Mouse (Mus musculus): ENCODE measurements around the gene Kif23.

The Kif23 gene

GRCm38 (mm10) chr9:61905576-61905975, 41.0 kb downstream of the Kif23 start:
- no peak for DNase-seq (ENCODE audit: low spot score)

- no peak for DNase-seq (ENCODE audit: low spot score)
These were observed 42.4 kb downstream of the Kif23 start for GRCm38 (mm10) chr9:61904201-61904600.

GRCm38 (mm10) chr9:61902445-61902844, 44.1 kb downstream of the Kif23 start:
- DNase-seq (ENCODE audit: low spot score), result no peak

GRCm38 (mm10) chr9:61901574-61901973, 45.0 kb downstream of the Kif23 start:
- no peak for DNase-seq (ENCODE audit: low spot score)

- peak; percentile 52 for DNase-seq (ENCODE audit: low spot score)
These were observed 46.8 kb downstream of the Kif23 start for GRCm38 (mm10) chr9:61899804-61900203.

GRCm38 (mm10) chr9:61898401-61898800, 48.2 kb downstream of the Kif23 start:
- peak; percentile 70 for DNase-seq (ENCODE audit: low spot score)

GRCm38 (mm10) chr9:61895014-61895413, 51.6 kb downstream of the Kif23 start:
- no peak for DNase-seq (ENCODE audit: low spot score)

GRCm38 (mm10) chr9:61889855-61890254, 56.7 kb downstream of the Kif23 start:
- no peak for DNase-seq (ENCODE audit: low spot score)

GRCm38 (mm10) chr9:61887661-61888379, 58.8 kb downstream of the Kif23 start:
- no peak for DNase-seq (ENCODE audit: low spot score)

GRCm38 (mm10) chr9:61885964-61886363, 60.6 kb downstream of the Kif23 start:
- DNase-seq (ENCODE audit: low spot score), result no peak

GRCm38 (mm10) chr9:61884936-61885335, 61.6 kb downstream of the Kif23 start:
- no peak for DNase-seq (ENCODE audit: low spot score)

GRCm38 (mm10) chr9:61884375-61884774, 62.2 kb downstream of the Kif23 start:
- no peak for DNase-seq (ENCODE audit: low spot score)

- no peak for DNase-seq (ENCODE audit: low spot score)
These were observed 64.4 kb downstream of the Kif23 start for GRCm38 (mm10) chr9:61882179-61882578.

GRCm38 (mm10) chr9:61878889-61879288, 67.7 kb downstream of the Kif23 start:
- DNase-seq (ENCODE audit: low spot score), result peak; percentile 42

- no peak for DNase-seq (ENCODE audit: low spot score)
These were observed 69.0 kb downstream of the Kif23 start for GRCm38 (mm10) chr9:61877373-61878112.

- DNase-seq (ENCODE audit: low spot score), result no peak
These were observed 73.2 kb downstream of the Kif23 start for GRCm38 (mm10) chr9:61873325-61873724.

GRCm38 (mm10) chr9:61872246-61872941, 74.2 kb downstream of the Kif23 start:
- no peak for DNase-seq (ENCODE audit: low spot score)

GRCm38 (mm10) chr9:61871839-61872238, 74.7 kb downstream of the Kif23 start:
- no peak for DNase-seq (ENCODE audit: low spot score)

GRCm38 (mm10) chr9:61867659-61868058, 78.9 kb downstream of the Kif23 start:
- DNase-seq (ENCODE audit: low spot score), result no peak
